Mouse (Mus musculus) forebrain, embryonic 14.5 days (tissue): Measurements from ENCODE around the gene Kcnk3. TPM values are rescaled to one million over a fixed set of nuclear protein-coding genes. Genes with fewer than 3 reads are reported as not detected.

Experiments
- microRNA-seq: library from miRNA; unstranded; fragments of <30 nt; microRNA quantifications from one replicate; pipeline ENCODE4, GENCODE M21; 2016
- polyA plus RNA-seq: library from polyadenylated mRNA; unstranded; fragments of >200 nt; fragmentation: Nextera tagmentation; extraction: Ambion mirVana; gene quantifications from 2 replicates; pipeline ENCODE4 v1.2.1, GENCODE M21; 2014

The Kcnk3 gene
- polyA plus RNA-seq, 1 experiment from 2014 or later: 2.1 TPM

Small RNA genes lying within 50 kb of the gene (microRNA-seq; reads per million reads assigned to microRNA genes)
- not detected for gene Mir5625

Other genes with a start within 250 kb of the Kcnk3 start
- 0.55 and 0.91 TPM in 2 replicates for gene Otof, start 126.2 kb upstream of the Kcnk3 start, polyA plus RNA-seq
- 1.4 and 1.9 TPM in 2 replicates for gene 1700001C02Rik, start 122.1 kb upstream of the Kcnk3 start, polyA plus RNA-seq
- gene Cib4, start 42.3 kb upstream of the Kcnk3 start, polyA plus RNA-seq: not detected in 2 replicates
- 33.6 and 35.1 TPM in 2 replicates for gene Slc35f6, start 59.8 kb downstream of the Kcnk3 start, polyA plus RNA-seq
- 147 and 206 TPM in 2 replicates for gene Cenpa, start 78.6 kb downstream of the Kcnk3 start, polyA plus RNA-seq
- gene Dpysl5, start 123.4 kb downstream of the Kcnk3 start, polyA plus RNA-seq: 152 and 207 TPM in 2 replicates
- gene Mapre3, start 226.5 kb downstream of the Kcnk3 start, polyA plus RNA-seq: 66.1 and 93.3 TPM in 2 replicates